Mouse (Mus musculus): Measurements from ENCODE around the gene Chchd5. TPM values are rescaled to one million over a fixed set of nuclear protein-coding genes. Genes with fewer than 3 reads are reported as not detected.

The Chchd5 gene
- total and polyA plus RNA-seq, 2 experiments = 10.1 to 60.2 TPM

DNA sequence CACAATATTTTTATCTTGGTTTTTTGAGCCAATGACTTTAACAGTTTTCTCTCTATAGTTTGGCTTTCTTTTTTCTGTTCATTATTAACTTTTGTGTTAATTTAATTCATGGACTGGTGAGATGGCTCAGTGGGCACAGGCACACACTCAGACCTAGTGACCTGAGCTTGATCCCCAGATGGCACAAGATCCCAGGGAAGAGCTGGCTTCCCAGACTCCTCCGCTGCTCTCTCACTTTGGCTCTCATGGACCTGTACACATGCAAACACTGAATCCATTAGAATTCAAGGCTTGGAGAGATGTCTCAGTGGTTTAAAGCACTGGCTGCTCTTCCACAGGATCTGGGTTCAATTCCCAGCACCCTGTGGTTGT lies 13.1 kb upstream of the Chchd5 start:
- no peak for DNase-seq (ENCODE audit: extremely low read depth, low read depth, low spot score)
- Histone ChIP-seq H3K9ac (ENCODE audit: low read depth, low read length) (no peak overlapping the region), H3K4me1 (ENCODE audit: control insufficient read depth, insufficient read depth, low read length) (no peaks in the 10 kb centered on the region), H3K27ac (replicated peaks; ENCODE audit: insufficient read depth, low read depth, low read length) (no peak overlapping the region), H3K4me3 (ENCODE audit: insufficient read depth, low read depth, low read length) (no peak overlapping the region), H3K27me3 (ENCODE audit: control insufficient read depth, insufficient read depth, low read length) (no peaks in the 10 kb centered on the region), H3K79me2 (ENCODE audit: control insufficient read depth, insufficient read depth, low read length) (no peaks in the 10 kb centered on the region), H3K36me3 (ENCODE audit: control insufficient read depth, insufficient read depth, low read length) (peaks cover 72% of the 10 kb centered on the region)
- WGBS = 100% methylated on average over 1 of the region's 1 CpGs
- TF ChIP-seq POLR2A (IDR thresholded peaks at IDR 0.05; ENCODE audit: extremely low read depth, insufficient read depth, low read length) = no peak
- no peak for TF ChIP-seq CTCF (IDR thresholded peaks at IDR 0.05; ENCODE audit: low read depth, low read length)

DNA sequence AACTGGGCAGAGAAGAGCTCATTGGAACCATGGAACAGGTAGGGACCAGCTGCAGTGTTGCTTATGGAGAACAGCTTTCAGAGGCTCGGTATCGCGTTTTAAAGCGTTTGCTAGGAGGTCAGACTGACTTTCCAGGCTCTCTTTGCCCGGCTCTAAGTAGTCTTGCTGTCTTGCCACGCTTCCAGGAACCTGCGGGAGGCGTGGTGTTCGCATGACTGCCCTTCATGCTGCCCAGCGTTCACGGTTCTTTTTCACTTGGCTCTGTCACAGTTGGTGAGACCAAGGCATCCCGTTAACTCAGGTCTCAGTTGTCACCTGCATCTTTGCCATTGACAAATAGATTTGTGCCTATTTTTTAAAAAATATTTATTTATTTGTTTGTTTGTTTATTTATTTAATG lies 11.4 kb upstream of the Chchd5 start:
- H3K9ac ChIP-seq (ENCODE audit: low read depth, low read length) = no peak overlapping the region
- no peaks in the 10 kb centered on the region for H3K27me3 ChIP-seq (ENCODE audit: control insufficient read depth, insufficient read depth, low read length)
- no peak for TF ChIP-seq CTCF (IDR thresholded peaks at IDR 0.05; ENCODE audit: low read depth, low read length)
- TF ChIP-seq POLR2A (IDR thresholded peaks at IDR 0.05; ENCODE audit: extremely low read depth, insufficient read depth, low read length) = no peak
- no peak overlapping the region for H3K4me3 ChIP-seq (ENCODE audit: insufficient read depth, low read depth, low read length)
- H3K4me1 ChIP-seq (ENCODE audit: control insufficient read depth, insufficient read depth, low read length) = no peaks in the 10 kb centered on the region
- no peak for DNase-seq (ENCODE audit: extremely low read depth, low read depth, low spot score)
- no peak overlapping the region for H3K27ac ChIP-seq (replicated peaks; ENCODE audit: insufficient read depth, low read depth, low read length)
- no peaks in the 10 kb centered on the region for H3K79me2 ChIP-seq (ENCODE audit: control insufficient read depth, insufficient read depth, low read length)
- peaks cover 67% of the 10 kb centered on the region for H3K36me3 ChIP-seq (ENCODE audit: control insufficient read depth, insufficient read depth, low read length)
- 98% methylated on average over 12 of the region's 12 CpGs for WGBS

DNA sequence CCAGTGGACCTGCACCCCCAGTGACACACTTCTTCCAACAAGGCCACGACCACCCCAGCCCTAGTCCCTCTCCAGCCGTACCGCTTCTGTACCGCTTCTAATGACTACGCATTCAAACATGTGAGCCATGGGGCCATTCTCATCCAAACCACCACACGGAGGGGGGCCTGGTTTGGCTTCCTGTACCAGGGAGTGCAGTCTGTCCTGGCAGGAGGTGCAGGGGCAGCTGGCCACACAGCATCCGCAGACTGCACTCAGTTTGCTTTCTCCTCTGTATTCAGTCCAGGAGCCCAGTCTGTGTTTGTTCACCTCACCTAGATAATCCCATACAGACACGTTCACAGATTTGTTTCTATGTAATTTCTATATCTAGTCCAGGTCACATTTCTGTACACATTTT lies 7.5 kb upstream of the Chchd5 start:
- TF ChIP-seq CTCF (IDR thresholded peaks at IDR 0.05; ENCODE audit: low read depth, low read length) (no peak), POLR2A (IDR thresholded peaks at IDR 0.05; ENCODE audit: extremely low read depth, insufficient read depth, low read length) (no peak)
- Histone ChIP-seq H3K9ac (ENCODE audit: low read depth, low read length) (no peak overlapping the region), H3K4me3 (ENCODE audit: insufficient read depth, low read depth, low read length) (no peak overlapping the region), H3K27ac (replicated peaks; ENCODE audit: insufficient read depth, low read depth, low read length) (no peak overlapping the region), H3K36me3 (ENCODE audit: control insufficient read depth, insufficient read depth, low read length) (peaks cover 52% of the 10 kb centered on the region), H3K79me2 (ENCODE audit: control insufficient read depth, insufficient read depth, low read length) (no peaks in the 10 kb centered on the region), H3K4me1 (ENCODE audit: control insufficient read depth, insufficient read depth, low read length) (no peaks in the 10 kb centered on the region), H3K27me3 (ENCODE audit: control insufficient read depth, insufficient read depth, low read length) (no peaks in the 10 kb centered on the region)
- DNase-seq (ENCODE audit: extremely low read depth, low read depth, low spot score) = no peak
- 98% methylated on average over 8 of the region's 8 CpGs for WGBS

DNA sequence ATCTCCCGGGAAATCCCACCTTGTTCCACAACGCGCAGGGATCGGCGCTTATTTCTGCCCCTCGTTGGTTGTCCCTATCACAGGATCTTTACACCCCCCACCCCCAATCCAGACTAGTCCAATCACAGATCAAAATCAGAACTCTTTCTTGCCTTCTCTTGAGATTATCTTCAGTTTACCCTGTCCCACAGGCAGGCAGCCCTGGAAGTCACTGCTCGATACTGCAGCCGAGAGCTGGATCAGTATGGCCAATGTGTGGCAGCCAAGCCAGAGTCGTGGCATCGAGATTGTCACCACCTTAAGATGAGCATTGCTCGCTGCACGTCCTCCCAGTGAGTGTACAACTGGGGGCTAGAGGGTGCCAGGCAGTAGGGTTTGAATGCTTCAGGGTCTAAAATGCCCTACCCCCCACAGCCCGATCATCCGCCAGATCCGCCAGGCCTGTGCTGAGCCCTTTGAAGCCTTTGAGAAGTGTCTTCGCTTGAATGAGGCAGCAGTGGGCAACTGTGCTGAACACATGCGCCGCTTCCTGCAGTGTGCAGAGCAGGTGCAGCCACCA lies 566 bp downstream of the Chchd5 start:
- Histone ChIP-seq H3K9ac (ENCODE audit: low read depth, low read length) (peak overlapping the region; percentile 62), H3K4me3 (ENCODE audit: insufficient read depth, low read depth, low read length) (peak overlapping the region; percentile 59), H3K27ac (replicated peaks; ENCODE audit: insufficient read depth, low read depth, low read length) (peak overlapping the region; percentile 40), H3K79me2 (ENCODE audit: control insufficient read depth, insufficient read depth, low read length) (no peaks in the 10 kb centered on the region), H3K27me3 (ENCODE audit: control insufficient read depth, insufficient read depth, low read length) (no peaks in the 10 kb centered on the region), H3K4me1 (ENCODE audit: control insufficient read depth, insufficient read depth, low read length) (peaks cover 9% of the 10 kb centered on the region), H3K36me3 (ENCODE audit: control insufficient read depth, insufficient read depth, low read length) (peaks cover 11% of the 10 kb centered on the region)
- 35% methylated on average over 18 of the region's 18 CpGs for WGBS
- TF ChIP-seq POLR2A (IDR thresholded peaks at IDR 0.05; ENCODE audit: extremely low read depth, insufficient read depth, low read length) (no peak), CTCF (IDR thresholded peaks at IDR 0.05; ENCODE audit: low read depth, low read length) (no peak)
- DNase-seq (ENCODE audit: extremely low read depth, low read depth, low spot score) = no peak

DNA sequence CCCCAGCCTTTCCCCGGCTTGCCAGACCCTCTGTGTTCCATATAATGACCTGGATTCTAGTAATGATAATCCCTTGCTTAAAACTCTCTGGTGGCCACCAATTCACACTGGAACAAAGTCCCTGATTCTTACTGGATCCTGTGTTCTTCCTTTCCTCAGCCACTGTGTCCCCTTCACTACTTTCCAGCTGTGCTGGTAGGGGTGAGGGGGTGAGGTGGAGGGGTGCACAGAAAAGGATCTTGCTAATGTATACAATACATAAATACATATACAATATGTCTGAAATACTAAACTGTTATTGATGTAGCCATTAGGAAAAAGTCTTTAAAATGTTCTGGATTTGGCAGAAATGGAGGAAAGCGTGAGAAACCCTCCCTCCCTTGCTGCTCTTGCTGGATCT lies 1.3 kb downstream of the Chchd5 start:
- DNase-seq (ENCODE audit: extremely low read depth, low read depth, low spot score) = no peak
- no peaks in the 10 kb centered on the region for H3K79me2 ChIP-seq (ENCODE audit: control insufficient read depth, insufficient read depth, low read length)
- no peak overlapping the region for H3K9ac ChIP-seq (ENCODE audit: low read depth, low read length)
- no peaks in the 10 kb centered on the region for H3K27me3 ChIP-seq (ENCODE audit: control insufficient read depth, insufficient read depth, low read length)
- H3K36me3 ChIP-seq (ENCODE audit: control insufficient read depth, insufficient read depth, low read length) = peaks cover 7% of the 10 kb centered on the region
- H3K27ac ChIP-seq (replicated peaks; ENCODE audit: insufficient read depth, low read depth, low read length) = no peak overlapping the region
- peaks cover 9% of the 10 kb centered on the region for H3K4me1 ChIP-seq (ENCODE audit: control insufficient read depth, insufficient read depth, low read length)
- TF ChIP-seq CTCF (IDR thresholded peaks at IDR 0.05; ENCODE audit: low read depth, low read length) = no peak
- TF ChIP-seq POLR2A (IDR thresholded peaks at IDR 0.05; ENCODE audit: extremely low read depth, insufficient read depth, low read length) = no peak
- H3K4me3 ChIP-seq (ENCODE audit: insufficient read depth, low read depth, low read length) = no peak overlapping the region
- WGBS = 100% methylated on average over 2 of the region's 2 CpGs

DNA sequence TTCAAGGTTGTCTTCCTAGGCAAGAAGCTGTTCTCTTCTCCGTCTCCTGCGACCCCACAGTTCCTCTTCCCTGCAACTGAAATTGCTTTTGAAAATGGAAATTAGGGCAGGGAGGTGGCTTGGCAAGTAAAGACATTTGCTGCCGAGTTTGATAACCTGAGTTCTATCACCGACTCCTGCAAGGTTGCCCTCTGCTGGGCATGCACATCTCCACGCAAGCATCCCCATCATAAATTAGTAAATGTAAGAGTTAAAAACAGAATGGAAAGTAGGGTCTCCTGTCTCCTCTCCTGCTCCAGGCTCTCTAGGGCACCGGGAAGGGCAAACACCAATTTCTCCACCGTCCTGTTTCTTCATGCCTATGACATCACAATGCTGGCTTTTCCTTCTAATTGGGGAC lies 2.7 kb downstream of the Chchd5 start:
- H3K4me1 ChIP-seq (ENCODE audit: control insufficient read depth, insufficient read depth, low read length) = peaks cover 9% of the 10 kb centered on the region
- WGBS = 93% methylated on average over 7 of the region's 7 CpGs
- TF ChIP-seq CTCF (IDR thresholded peaks at IDR 0.05; ENCODE audit: low read depth, low read length) (no peak), POLR2A (IDR thresholded peaks at IDR 0.05; ENCODE audit: extremely low read depth, insufficient read depth, low read length) (no peak)
- no peak for DNase-seq (ENCODE audit: extremely low read depth, low read depth, low spot score)
- H3K4me3 ChIP-seq (ENCODE audit: insufficient read depth, low read depth, low read length) = no peak overlapping the region
- H3K9ac ChIP-seq (ENCODE audit: low read depth, low read length) = no peak overlapping the region
- peaks cover 5% of the 10 kb centered on the region for H3K36me3 ChIP-seq (ENCODE audit: control insufficient read depth, insufficient read depth, low read length)
- no peak overlapping the region for H3K27ac ChIP-seq (replicated peaks; ENCODE audit: insufficient read depth, low read depth, low read length)
- no peaks in the 10 kb centered on the region for H3K27me3 ChIP-seq (ENCODE audit: control insufficient read depth, insufficient read depth, low read length)
- no peaks in the 10 kb centered on the region for H3K79me2 ChIP-seq (ENCODE audit: control insufficient read depth, insufficient read depth, low read length)

Measured in liver, adult 2 months (tissue).